Mouse (Mus musculus) neural tube, embryonic 14.5 days (tissue): ENCODE measurements at regions not wholly inside any gene's neighbourhood (a gene's known extent, or its start where the extent isn't known, plus 50 kb on each side); places are given as distances from the start of the nearest gene placed in this dataset.

Source experiments
- ATAC-seq: fragments of 200-750 bp; cut with Nextera tagmentation; 2 replicates; pipeline ENCODE4 v1.8.0; 2017; ENCODE audit warnings: low read depth, mild to moderate bottlenecking, moderate TSS enrichment, moderate library complexity
- H3K27ac ChIP-seq: fragments of 300-500 bp; sonication (generic); 2 replicates; pipeline ENCODE4 v1.5.1; 2014; ENCODE audit warnings: low read depth, mild to moderate bottlenecking, control low read depth, low read length, moderate library complexity, mixed read lengths
- H3K27me3 ChIP-seq: fragments of 300-500 bp; sonication (generic); 2 replicates; pipeline ENCODE4 v1.6.1; 2014; ENCODE audit warnings: low read length; ENCODE audit not compliant: control insufficient read depth, insufficient read depth
- H3K36me3 ChIP-seq: fragments of 300-500 bp; sonication (generic); 2 replicates; pipeline ENCODE4 v1.6.1; 2014; ENCODE audit warnings: low read length, mixed read lengths; ENCODE audit not compliant: control insufficient read depth, insufficient read depth
- H3K4me1 ChIP-seq: fragments of 300-500 bp; sonication (generic); 2 replicates; pipeline ENCODE4 v1.6.1; 2014; ENCODE audit warnings: low read length; ENCODE audit not compliant: control insufficient read depth, insufficient read depth
- H3K4me2 ChIP-seq: fragments of 300-500 bp; sonication (generic); 2 replicates; pipeline ENCODE4 v1.6.1; 2014; ENCODE audit warnings: mild to moderate bottlenecking, low read depth, low read length, control low read depth
- H3K4me3 ChIP-seq: fragments of 300-500 bp; sonication (generic); 2 replicates; pipeline ENCODE4 v1.5.1; 2014; ENCODE audit warnings: low read depth, low read length, control low read depth, mixed read lengths
- H3K9ac ChIP-seq: fragments of 300-500 bp; sonication (generic); replicated peaks from 2 replicates; pipeline ENCODE4 v1.6.1; 2014; ENCODE audit warnings: low read depth, mild to moderate bottlenecking, control low read depth, low read length, mixed read lengths
- H3K9me3 ChIP-seq: fragments of 300-500 bp; sonication (generic); 2 replicates; pipeline ENCODE4 v1.6.1; 2016; ENCODE audit warnings: low read length; ENCODE audit not compliant: control insufficient read depth
- WGBS: fragments of 180-500 bp; shearing (Covaris S2); extraction: QIAGEN DNeasy Blood & Tissue Kit; methylation state at CpG from one replicate; pipeline ENCODE4 v1.1.7; 2014; 5-methylcytosine and 5-hydroxymethylcytosine counted together

DNA sequence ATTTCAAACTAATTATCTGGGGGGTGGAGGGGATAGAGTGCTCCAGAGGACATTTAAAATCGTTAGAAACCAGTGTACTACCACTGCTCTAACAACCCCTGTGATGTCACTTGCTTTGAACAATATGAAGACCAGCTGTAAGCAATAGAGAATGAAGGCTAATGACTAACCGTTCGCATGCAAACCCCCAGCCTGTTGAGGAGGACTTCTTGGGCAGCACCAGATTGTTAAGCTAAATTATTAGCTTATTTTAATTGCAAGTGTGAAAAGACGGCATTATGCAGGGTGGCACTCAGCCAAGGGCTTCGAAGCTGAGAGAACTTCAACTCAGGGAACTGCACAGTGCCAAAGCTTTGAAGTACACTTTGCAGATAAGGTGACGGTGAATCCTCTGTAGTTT lies 452.0 kb upstream of the Adamts9 start:
- no peak overlapping the region for H3K9ac ChIP-seq
- no peaks in the 10 kb centered on the region for H3K9me3 ChIP-seq
- ATAC-seq = peak; percentile 44; the same call in 1 of the 2 replicates
- no peak overlapping the region for H3K4me3 ChIP-seq
- H3K4me1 ChIP-seq = no peaks in the 10 kb centered on the region
- H3K27ac ChIP-seq = no peak overlapping the region
- WGBS = 23% methylated on average over 6 of the region's 6 CpGs
- no peaks in the 10 kb centered on the region for H3K27me3 ChIP-seq
- no peaks in the 10 kb centered on the region for H3K36me3 ChIP-seq
- no peak overlapping the region for H3K4me2 ChIP-seq

GRCm38 (mm10) chr6:93393551-93393950 lies 450.3 kb upstream of the Adamts9 start:
- H3K27ac ChIP-seq = no peak overlapping the region
- no peaks in the 10 kb centered on the region for H3K9me3 ChIP-seq
- WGBS = 90% methylated on average over 5 of the region's 5 CpGs
- no peak overlapping the region for H3K9ac ChIP-seq
- H3K36me3 ChIP-seq = no peaks in the 10 kb centered on the region
- no peaks in the 10 kb centered on the region for H3K27me3 ChIP-seq
- no peak overlapping the region for H3K4me2 ChIP-seq
- no peak overlapping the region for H3K4me3 ChIP-seq
- H3K4me1 ChIP-seq = no peaks in the 10 kb centered on the region
- ATAC-seq = no peak

- Histone ChIP-seq H3K4me2 (no peak overlapping the region), H3K36me3 (no peaks in the 10 kb centered on the region), H3K27me3 (no peaks in the 10 kb centered on the region), H3K4me1 (no peaks in the 10 kb centered on the region), H3K4me3 (no peak overlapping the region), H3K27ac (no peak overlapping the region), H3K9me3 (no peaks in the 10 kb centered on the region), H3K9ac (no peak overlapping the region)
- ATAC-seq = no peak
- WGBS = 87% methylated on average over 6 of the region's 6 CpGs
Measured at GRCm38 (mm10) chr6:93392402-93392801, 449.1 kb upstream of the Adamts9 start.

DNA sequence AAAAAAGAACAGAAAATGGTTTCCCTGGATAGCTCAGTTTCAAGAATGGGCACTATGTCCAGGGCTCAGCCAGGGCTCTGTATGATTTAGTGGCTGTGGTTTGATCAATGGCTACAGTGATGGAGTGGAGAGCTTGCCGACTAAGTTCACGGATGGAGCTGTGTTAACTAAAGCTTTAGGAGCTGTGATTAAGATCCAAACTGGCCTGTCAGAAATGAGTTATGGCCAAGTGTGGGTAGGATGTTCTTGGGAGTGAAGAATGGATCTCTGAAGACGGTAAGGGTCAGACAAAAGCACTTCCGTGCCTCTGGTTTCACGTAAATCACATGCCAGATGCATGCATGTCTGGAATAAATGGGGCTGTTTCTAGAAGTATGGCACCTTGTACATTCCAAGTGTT lies 447.9 kb upstream of the Adamts9 start:
- ATAC-seq = no peak
- H3K9ac ChIP-seq = no peak overlapping the region
- no peak overlapping the region for H3K4me3 ChIP-seq
- H3K9me3 ChIP-seq = no peaks in the 10 kb centered on the region
- no peaks in the 10 kb centered on the region for H3K36me3 ChIP-seq
- H3K4me2 ChIP-seq = no peak overlapping the region
- no peaks in the 10 kb centered on the region for H3K27me3 ChIP-seq
- H3K27ac ChIP-seq = no peak overlapping the region
- no peaks in the 10 kb centered on the region for H3K4me1 ChIP-seq
- WGBS = 42% methylated on average over 5 of the region's 5 CpGs

- H3K9me3 ChIP-seq = no peaks in the 10 kb centered on the region
- no peaks in the 10 kb centered on the region for H3K4me1 ChIP-seq
- H3K36me3 ChIP-seq = no peaks in the 10 kb centered on the region
- no peak for ATAC-seq
- H3K27me3 ChIP-seq = no peaks in the 10 kb centered on the region
- H3K4me2 ChIP-seq = no peak overlapping the region
- WGBS = 88% methylated on average over 6 of the region's 6 CpGs
- no peak overlapping the region for H3K4me3 ChIP-seq
- no peak overlapping the region for H3K27ac ChIP-seq
- no peak overlapping the region for H3K9ac ChIP-seq
Measured at GRCm38 (mm10) chr6:93371341-93371740, 428.0 kb upstream of the Adamts9 start.

DNA sequence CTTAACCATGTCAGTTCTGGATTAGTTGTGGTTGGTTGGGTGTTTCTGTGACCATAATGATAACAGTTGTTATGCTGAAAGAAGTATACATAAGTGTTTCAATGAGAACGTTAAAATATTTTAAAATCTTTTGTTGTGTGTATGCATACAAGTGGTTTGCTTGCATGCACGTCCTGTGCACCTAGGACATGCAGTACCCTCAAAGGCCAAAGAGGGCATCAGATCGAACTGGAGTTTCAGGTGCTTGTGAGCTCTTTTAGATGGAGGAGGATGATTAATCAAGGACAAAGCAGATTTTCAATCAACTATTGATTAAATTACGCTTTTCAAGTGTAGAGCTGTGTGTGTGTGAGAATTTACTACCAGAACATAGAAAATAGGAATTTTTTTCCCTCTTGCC lies 420.6 kb upstream of the Adamts9 start:
- 68% methylated on average over 4 of the region's 4 CpGs for WGBS
- Histone ChIP-seq H3K4me1 (no peaks in the 10 kb centered on the region), H3K4me3 (no peak overlapping the region), H3K4me2 (no peak overlapping the region), H3K27ac (no peak overlapping the region), H3K9me3 (no peaks in the 10 kb centered on the region), H3K9ac (no peak overlapping the region), H3K27me3 (no peaks in the 10 kb centered on the region), H3K36me3 (no peaks in the 10 kb centered on the region)
- no peak for ATAC-seq

GRCm38 (mm10) chr6:93353353-93354125 lies 410.2 kb upstream of the Adamts9 start:
- Histone ChIP-seq H3K4me2 (no peak overlapping the region), H3K36me3 (no peaks in the 10 kb centered on the region), H3K4me3 (no peak overlapping the region), H3K27me3 (no peaks in the 10 kb centered on the region), H3K9me3 (no peaks in the 10 kb centered on the region), H3K27ac (no peak overlapping the region), H3K4me1 (no peaks in the 10 kb centered on the region), H3K9ac (no peak overlapping the region)
- ATAC-seq = no peak
- 81% methylated on average over 12 of the region's 12 CpGs for WGBS

GRCm38 (mm10) chr6:93349936-93350700 lies 406.8 kb upstream of the Adamts9 start:
- WGBS = 56% methylated on average over 7 of the region's 7 CpGs
- H3K27me3 ChIP-seq = no peaks in the 10 kb centered on the region
- no peaks in the 10 kb centered on the region for H3K4me1 ChIP-seq
- no peaks in the 10 kb centered on the region for H3K9me3 ChIP-seq
- no peak overlapping the region for H3K9ac ChIP-seq
- H3K36me3 ChIP-seq = no peaks in the 10 kb centered on the region
- no peak overlapping the region for H3K27ac ChIP-seq
- H3K4me2 ChIP-seq = no peak overlapping the region
- H3K4me3 ChIP-seq = no peak overlapping the region
- no peak for ATAC-seq

GRCm38 (mm10) chr6:93348141-93348540 lies 404.8 kb upstream of the Adamts9 start:
- no peaks in the 10 kb centered on the region for H3K4me1 ChIP-seq
- no peak for ATAC-seq
- H3K36me3 ChIP-seq = no peaks in the 10 kb centered on the region
- H3K4me2 ChIP-seq = no peak overlapping the region
- no peak overlapping the region for H3K9ac ChIP-seq
- H3K9me3 ChIP-seq = no peaks in the 10 kb centered on the region
- no peak overlapping the region for H3K27ac ChIP-seq
- no peaks in the 10 kb centered on the region for H3K27me3 ChIP-seq
- no peak overlapping the region for H3K4me3 ChIP-seq
- 89% methylated on average over 3 of the region's 3 CpGs for WGBS
